Mouse (Mus musculus) heart, adult 2 months (tissue): ENCODE results near the gene Lsm12.

Experiments used
- CTCF ChIP-seq: fragments of 200-600 bp; IDR thresholded peaks from 2 replicates; pipeline ENCODE4 v1.8.1; 2022; ENCODE audit warnings: antibody characterized with exemption, mild to moderate bottlenecking, moderate library complexity
- EP300 ChIP-seq: fragments of 200-500 bp; IDR thresholded peaks from 2 replicates; pipeline ENCODE4 v1.6.1; 2011; ENCODE audit warnings: low read depth, low read length, control low read depth; ENCODE audit not compliant: insufficient read depth
- POLR2A ChIP-seq: fragments of 200-500 bp; IDR thresholded peaks from 2 replicates; pipeline ENCODE4 v1.6.1; 2011; ENCODE audit warnings: mild to moderate bottlenecking, low read depth, low read length, control low read depth; ENCODE audit not compliant: insufficient read depth

DNA sequence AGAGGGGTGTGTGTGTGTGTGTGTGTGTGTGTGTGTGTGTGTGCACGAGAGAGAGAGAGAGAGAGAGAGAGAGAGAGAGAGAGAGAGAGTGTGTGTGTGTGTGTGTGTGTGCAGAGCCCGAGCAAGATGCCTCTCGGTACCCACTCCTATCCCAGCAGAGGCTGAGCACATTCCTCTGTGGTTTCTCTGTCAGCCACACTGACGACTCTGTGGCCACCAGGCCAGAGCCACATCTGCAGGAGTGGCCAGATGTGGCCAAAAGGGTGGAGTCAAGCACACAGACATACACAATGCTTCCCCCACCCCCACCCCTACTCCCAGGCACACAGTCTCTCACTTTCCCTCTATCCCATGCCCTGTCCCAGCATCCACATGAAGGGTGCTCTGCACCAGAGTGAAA lies 23.8 kb upstream of the Lsm12 start:
- TF ChIP-seq POLR2A = no peak
- TF ChIP-seq CTCF = no peak
- TF ChIP-seq EP300 = no peak
